Mouse (Mus musculus) E14TG2a.4 (cell line): Measurements from ENCODE around the gene Dnal4.

Experiments
- CTCF ChIP-seq: conservative IDR thresholded peaks from 2 replicates; pipeline ENCODE4 v1.5.1; 2014; ENCODE audit warnings: low read length
- NANOG ChIP-seq: IDR thresholded peaks from 2 replicates; pipeline ENCODE4 v1.6.1; 2014; ENCODE audit warnings: borderline replicate concordance, low read length, mixed read lengths
- POU5F1 ChIP-seq: IDR thresholded peaks from 2 replicates; pipeline ENCODE4 v1.6.1; 2014; ENCODE audit warnings: low read length, borderline replicate concordance

DNA sequence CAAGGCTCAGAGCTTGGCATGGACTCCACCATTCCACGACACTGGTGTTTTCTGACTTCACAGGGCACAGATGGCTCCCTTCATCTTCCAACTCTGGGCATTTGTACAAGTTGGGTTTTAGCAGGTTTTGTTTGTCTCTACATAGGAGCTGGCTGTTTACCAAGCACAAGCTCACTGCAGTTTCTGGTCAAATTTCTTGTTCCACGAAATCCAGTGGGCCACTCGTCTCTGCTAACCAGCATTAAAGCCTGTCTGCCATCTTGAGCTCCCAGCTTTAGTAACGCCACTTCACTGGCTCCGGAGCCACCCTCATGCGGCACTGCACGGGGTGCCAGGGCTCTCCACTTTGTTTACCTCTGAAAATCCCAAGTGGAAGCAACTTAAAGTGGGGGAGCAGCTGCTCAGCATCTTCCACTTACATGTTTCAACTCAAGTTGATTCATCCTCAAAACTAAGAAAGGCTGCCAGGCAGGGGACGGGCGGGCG lies 11.0 kb downstream of the Dnal4 start:
- no peak for TF ChIP-seq POU5F1
- TF ChIP-seq CTCF: no peak
- TF ChIP-seq NANOG: no peak
